Mouse (Mus musculus) granulocyte monocyte progenitor cell, adult 5-6 weeks (primary cell): ENCODE measurements at regions not wholly inside any gene's neighbourhood (a gene's known extent, or its start where the extent isn't known, plus 50 kb on each side); places are given as distances from the start of the nearest gene placed in this dataset.

Source experiments
- ATAC-seq: replicated peaks from 2 replicates; pipeline ENCODE4 v1.8.0; 2016; ENCODE audit warnings: mild to moderate bottlenecking, moderate TSS enrichment, inconsistent platforms; ENCODE audit not compliant: poor library complexity, severe bottlenecking

- peak; percentile 41; the same call in 1 of the 2 replicates for ATAC-seq
These were observed 50.8 kb upstream of the Mboat1 start for GRCm38 (mm10) chr13:30085446-30085845.

GRCm38 (mm10) chr13:30085005-30085404 is 51.3 kb upstream of the Mboat1 start:
- peak; percentile 100 for ATAC-seq

GRCm38 (mm10) chr13:30084386-30084785 is 51.9 kb upstream of the Mboat1 start:
- no peak for ATAC-seq

GRCm38 (mm10) chr13:30083949-30084348 is 52.3 kb upstream of the Mboat1 start:
- ATAC-seq = no peak

GRCm38 (mm10) chr13:30082761-30083160 is 53.5 kb upstream of the Mboat1 start:
- no peak for ATAC-seq

DNA sequence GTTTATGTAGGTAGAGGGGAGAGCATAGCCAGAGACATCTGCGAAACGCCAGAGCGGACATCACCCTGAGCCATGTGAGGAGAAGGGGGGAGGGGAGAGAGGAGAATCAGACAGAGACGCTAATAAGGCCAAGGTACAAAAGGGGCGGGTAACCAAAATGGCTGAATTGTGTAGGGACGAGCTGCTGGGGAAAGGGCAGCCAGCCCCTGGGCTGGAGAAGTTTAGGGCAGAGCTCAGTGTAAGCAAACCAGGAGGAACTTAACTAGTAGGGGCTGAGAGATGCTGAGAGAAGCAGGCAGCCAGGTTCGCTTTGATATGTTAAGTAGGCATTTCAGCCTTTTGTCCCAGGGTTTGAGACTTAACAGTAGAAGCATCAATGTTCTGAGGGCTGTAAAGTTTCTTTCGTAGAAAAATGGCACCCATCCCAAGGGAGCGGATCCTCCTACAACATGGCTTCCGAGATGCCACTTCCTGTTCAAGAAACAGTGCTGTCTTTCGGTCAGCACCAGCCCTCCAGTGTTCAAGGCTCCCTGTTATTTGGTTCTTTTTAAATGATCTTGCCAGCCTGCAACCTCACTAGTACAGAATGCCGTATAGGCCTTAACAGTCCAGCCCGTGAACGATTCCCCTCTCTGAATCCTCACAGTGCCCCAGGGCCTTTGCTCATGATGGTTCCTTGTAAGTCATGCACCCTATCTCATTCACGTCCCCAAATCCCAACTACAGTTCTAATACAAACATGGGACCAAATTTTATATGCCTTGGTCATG is 55.4 kb upstream of the Mboat1 start:
- no peak for ATAC-seq

- no peak for ATAC-seq
These were observed 61.7 kb upstream of the Mboat1 start for GRCm38 (mm10) chr13:30074517-30075064.

GRCm38 (mm10) chr13:30074069-30074468 is 62.2 kb upstream of the Mboat1 start:
- no peak for ATAC-seq

- no peak for ATAC-seq
These were observed 66.9 kb upstream of the Mboat1 start for GRCm38 (mm10) chr13:30069397-30069796.

DNA sequence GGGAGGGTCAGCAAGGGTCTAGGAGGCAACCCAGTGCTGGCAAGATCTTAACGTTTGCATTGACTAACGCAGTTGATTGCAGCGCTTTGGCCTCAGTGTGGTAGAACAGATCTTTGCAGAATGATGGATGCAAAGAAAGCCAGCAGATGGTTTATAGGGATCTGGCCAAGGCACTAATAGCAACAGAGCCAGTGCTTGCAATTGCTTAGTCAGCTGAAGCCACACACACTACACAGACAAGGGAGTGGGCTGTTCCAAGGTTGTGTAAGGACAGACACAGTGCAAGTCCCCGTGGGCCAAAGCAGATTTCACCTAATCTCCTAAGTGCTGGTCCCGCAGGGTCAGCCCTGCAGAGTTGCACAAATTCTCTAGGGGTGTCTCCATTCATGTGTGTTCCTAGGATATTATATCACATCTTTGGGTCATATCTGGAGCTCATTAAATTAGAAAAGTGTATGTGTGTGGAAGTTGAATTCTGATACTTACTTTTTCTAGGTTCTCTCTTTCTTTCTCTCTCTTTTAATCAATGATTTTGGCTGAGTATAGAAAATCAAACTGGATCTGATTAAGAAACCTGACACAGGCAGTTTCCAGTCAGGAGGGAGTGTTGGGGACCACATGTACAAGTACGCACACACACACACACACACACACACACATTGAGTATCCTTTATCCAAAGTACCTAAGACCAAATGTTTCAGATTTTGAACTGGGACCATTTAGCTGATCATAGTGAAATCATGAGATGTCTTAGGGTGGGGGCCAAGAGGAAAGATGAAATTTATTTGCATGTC is 68.5 kb upstream of the Mboat1 start:
- ATAC-seq = no peak

GRCm38 (mm10) chr13:30065520-30065919 is 70.8 kb upstream of the Mboat1 start:
- no peak for ATAC-seq

- ATAC-seq = no peak
These were observed 72.5 kb upstream of the Mboat1 start for GRCm38 (mm10) chr13:30063741-30064140.

DNA sequence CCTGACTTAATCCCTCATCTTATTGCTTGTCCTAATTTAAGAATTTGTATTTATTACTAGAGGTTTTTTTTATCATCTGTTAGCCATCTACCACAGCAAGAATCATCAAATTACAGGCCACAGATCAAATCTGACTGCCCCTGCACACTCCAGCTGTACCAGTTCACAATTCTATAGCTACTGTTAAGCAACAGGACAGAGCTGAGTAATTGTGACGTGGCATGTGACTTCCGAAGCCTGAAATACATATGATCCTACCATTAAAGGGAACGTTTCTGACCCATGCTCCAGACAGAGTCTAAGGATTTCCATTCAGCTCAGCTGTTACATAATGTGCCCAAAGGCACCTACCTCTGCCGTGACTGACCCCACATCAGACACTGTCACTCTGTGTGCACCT is 74.0 kb upstream of the Mboat1 start:
- no peak for ATAC-seq

DNA sequence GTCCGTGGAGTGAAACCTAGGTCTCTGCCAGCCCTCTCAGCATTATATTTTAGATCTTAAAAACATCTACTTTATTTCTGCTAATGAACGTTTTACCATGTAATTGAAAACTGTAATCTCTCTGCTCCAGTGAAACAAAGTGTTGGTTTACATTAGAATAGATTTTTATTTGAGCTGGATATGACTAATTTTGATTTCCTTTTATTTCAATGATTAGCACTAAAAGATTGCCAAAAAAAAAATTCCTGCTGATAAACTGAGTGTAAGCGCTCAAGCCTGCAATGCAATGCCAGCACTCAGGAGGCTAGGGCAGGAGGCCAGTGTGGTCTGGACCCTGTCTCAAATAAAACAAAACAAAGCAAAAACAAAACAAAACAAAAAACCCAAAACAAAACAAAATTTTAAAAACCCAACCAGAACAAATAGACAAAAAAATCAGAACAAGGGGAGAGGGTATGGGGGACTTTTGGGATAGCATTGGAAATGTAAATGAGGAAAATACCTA is 69.3 kb upstream of the E2f3 start:
- no peak for ATAC-seq

- no peak for ATAC-seq
These were observed 66.2 kb upstream of the E2f3 start for GRCm38 (mm10) chr13:30051891-30052550.

GRCm38 (mm10) chr13:30050745-30051508 is 65.1 kb upstream of the E2f3 start:
- ATAC-seq = no peak

GRCm38 (mm10) chr13:30048260-30048859 is 62.5 kb upstream of the E2f3 start:
- no peak for ATAC-seq

- ATAC-seq = no peak
These were observed 60.8 kb upstream of the E2f3 start for GRCm38 (mm10) chr13:30046504-30047169.

DNA sequence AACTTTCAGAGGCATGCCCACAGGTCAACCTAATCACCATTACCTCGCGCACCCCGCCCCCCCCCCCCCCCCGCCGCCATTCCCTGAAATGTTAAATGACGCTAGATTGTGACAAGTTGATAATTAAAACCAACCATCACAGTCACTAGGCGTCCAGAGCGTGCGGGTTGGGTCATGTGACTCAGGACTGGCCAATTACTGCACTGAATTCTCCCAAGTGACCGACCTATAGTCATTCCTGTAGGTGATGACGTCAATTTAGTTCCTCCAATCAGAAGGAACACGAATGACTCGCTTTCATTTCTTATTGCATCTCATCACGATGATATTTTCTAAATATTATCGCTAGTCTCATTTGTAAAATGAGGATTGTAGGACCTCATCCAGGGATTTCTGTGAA is 60.2 kb upstream of the E2f3 start:
- no peak for ATAC-seq
